Mouse (Mus musculus) heart, postnatal 0 days (tissue): ENCODE measurements around the gene Ralgps2. TPM values are rescaled to one million over a fixed set of nuclear protein-coding genes. Genes with fewer than 3 reads are reported as not detected.
A peak's percentile ranks its signal among the peaks of the same experiment; 100 is the strongest.

Experiments
- ATAC-seq: fragments of 200-750 bp; cut with Nextera tagmentation; 2 replicates; pipeline ENCODE4 v1.8.0; 2017; ENCODE audit warnings: low read depth, moderate number of reproducible peaks, moderate library complexity; ENCODE audit not compliant: insufficient read depth
- DNase-seq: peaks from one replicate; pipeline ENCODE4 v3.0.0-alpha.2; 2016; ENCODE audit warnings: low spot score
- H3K27ac ChIP-seq: fragments of 300-500 bp; sonication (generic); 2 replicates; pipeline ENCODE4 v1.5.1; 2014; ENCODE audit warnings: low read depth, mild to moderate bottlenecking
- H3K27me3 ChIP-seq: fragments of 300-500 bp; sonication (generic); 2 replicates; pipeline ENCODE4 v1.6.1; 2014; ENCODE audit warnings: low read length, mixed read lengths; ENCODE audit not compliant: control insufficient read depth, insufficient read depth
- H3K36me3 ChIP-seq: fragments of 300-500 bp; sonication (generic); replicated peaks from 2 replicates; pipeline ENCODE4 v1.6.1; 2014; ENCODE audit warnings: low read length, mixed read lengths; ENCODE audit not compliant: control insufficient read depth, insufficient read depth
- H3K4me1 ChIP-seq: fragments of 300-500 bp; sonication (generic); 2 replicates; pipeline ENCODE4 v1.6.1; 2014; ENCODE audit warnings: antibody characterized with exemption; ENCODE audit not compliant: control insufficient read depth, insufficient read depth
- H3K4me2 ChIP-seq: fragments of 300-500 bp; sonication (generic); 2 replicates; pipeline ENCODE4 v1.6.1; 2014; ENCODE audit warnings: low read depth, mild to moderate bottlenecking, low read length, moderate library complexity
- H3K4me3 ChIP-seq: fragments of 300-500 bp; sonication (generic); 2 replicates; pipeline ENCODE4 v1.5.1; 2014; ENCODE audit warnings: low read depth, low read length
- H3K9ac ChIP-seq: fragments of 300-500 bp; sonication (generic); replicated peaks from 2 replicates; pipeline ENCODE4 v1.6.1; 2014; ENCODE audit warnings: low read depth, low read length, mixed read lengths
- H3K9me3 ChIP-seq: fragments of 300-500 bp; sonication (generic); replicated peaks from 2 replicates; pipeline ENCODE4 v1.6.1; 2016; ENCODE audit warnings: low read length; ENCODE audit not compliant: control insufficient read depth
- CTCF ChIP-seq: IDR thresholded peaks from 2 replicates; pipeline ENCODE4 v1.5.1; 2016; ENCODE audit warnings: antibody characterized with exemption, control low read depth, low read depth
- EP300 ChIP-seq: IDR thresholded peaks from 2 replicates; pipeline ENCODE4 v1.6.1; 2016; ENCODE audit warnings: antibody characterized with exemption, low read depth
- WGBS: fragments of 180-500 bp; shearing (Covaris S2); extraction: QIAGEN DNeasy Blood & Tissue Kit; methylation state at CpG from one replicate; pipeline ENCODE4 v1.1.7; 2014; 5-methylcytosine and 5-hydroxymethylcytosine counted together
- polyA plus RNA-seq: library from polyadenylated mRNA; unstranded; fragments of >200 nt; fragmentation: Nextera tagmentation; extraction: Ambion mirVana; gene quantifications from 2 replicates; pipeline ENCODE4 v1.2.1, GENCODE M21; 2015
- total RNA-seq: library from RNA; depleted of rRNA; stranded (reverse); fragments of >200 nt; gene quantifications from 2 replicates; pipeline ENCODE4 v1.2.3, GENCODE M21; 2014; ENCODE audit warnings: low replicate concordance

Ralgps2 gene
- total and polyA plus RNA-seq, 2 experiments from 2014 or later = 24.5 to 34.3 TPM

- Histone ChIP-seq H3K36me3 (no peaks in the 10 kb centered on the region), H3K4me3 (no peak overlapping the region), H3K4me1 (peaks cover 6% of the 10 kb centered on the region; the same call in 1 of the 2 replicates), H3K27ac (no peak overlapping the region), H3K9me3 (peaks cover 12% of the 10 kb centered on the region), H3K27me3 (no peaks in the 10 kb centered on the region), H3K4me2 (no peak overlapping the region), H3K9ac (no peak overlapping the region)
- no peak for DNase-seq
- no peak for ATAC-seq
- TF ChIP-seq CTCF = no peak
- WGBS = 72% methylated on average over 6 of the region's 6 CpGs
Observed at GRCm38 (mm10) chr1:156764584-156764983, 174.8 kb downstream of the Ralgps2 start.

DNA sequence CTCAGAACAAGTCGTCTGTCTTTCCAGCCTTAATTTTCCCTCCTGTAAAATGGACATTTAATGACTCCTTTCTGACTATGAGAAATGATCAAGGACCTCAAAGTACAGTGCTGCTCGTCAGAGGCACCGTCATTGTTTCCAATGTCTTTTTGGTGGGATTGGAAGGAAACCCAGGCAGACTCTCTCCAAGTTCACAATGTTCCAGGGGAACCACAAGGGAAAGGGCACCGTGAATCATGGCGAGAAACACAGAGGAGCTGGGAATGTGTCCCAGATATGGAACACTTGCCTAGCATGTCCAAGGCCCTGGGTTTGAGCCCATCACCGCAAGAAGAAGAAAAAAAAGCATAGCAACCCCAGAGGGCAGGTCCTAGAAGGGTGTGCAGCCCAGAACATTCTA, 176.1 kb downstream of the Ralgps2 start:
- H3K27me3 ChIP-seq = no peaks in the 10 kb centered on the region
- peaks cover 12% of the 10 kb centered on the region for H3K9me3 ChIP-seq
- ATAC-seq (no peak), DNase-seq (no peak)
- no peak overlapping the region for H3K9ac ChIP-seq
- no peak for TF ChIP-seq EP300
- no peak for TF ChIP-seq CTCF
- WGBS = 90% methylated on average over 6 of the region's 6 CpGs
- no peak overlapping the region for H3K4me2 ChIP-seq
- H3K4me3 ChIP-seq = no peak overlapping the region
- no peaks in the 10 kb centered on the region for H3K36me3 ChIP-seq
- peaks cover 6% of the 10 kb centered on the region; the same call in 1 of the 2 replicates for H3K4me1 ChIP-seq
- no peak overlapping the region for H3K27ac ChIP-seq

- H3K4me2 ChIP-seq = peak overlapping the region; percentile 26
- ATAC-seq = peak; percentile 60
Observed at GRCm38 (mm10) chr1:156761430-156761801, 178.0 kb downstream of the Ralgps2 start.

GRCm38 (mm10) chr1:156760549-156761429, 178.6 kb downstream of the Ralgps2 start:
- 0 out of 2 replicates have a peak, but pooled peaks cover 3% of the 10 kb centered on the region for H3K9me3 ChIP-seq
- ATAC-seq (0 out of 2 replicates have a peak, but pooled peaks have one; percentile 9), DNase-seq (no peak)
- WGBS = 78% methylated on average over 13 of the region's 13 CpGs
- no peak overlapping the region for H3K4me3 ChIP-seq
- H3K9ac ChIP-seq = no peak overlapping the region
- peak overlapping the region; percentile 44 for H3K27ac ChIP-seq
- H3K4me1 ChIP-seq = peaks cover 6% of the 10 kb centered on the region; the same call in 1 of the 2 replicates
- no peaks in the 10 kb centered on the region for H3K36me3 ChIP-seq
- peak overlapping the region; percentile 26 for H3K4me2 ChIP-seq
- no peaks in the 10 kb centered on the region for H3K27me3 ChIP-seq
- TF ChIP-seq EP300 (no peak), CTCF (no peak)

More at GRCm38 (mm10) chr1:156761430-156761801, 178.0 kb downstream of the Ralgps2 start:
- no peaks in the 10 kb centered on the region for H3K36me3 ChIP-seq
- H3K4me1 ChIP-seq = peaks cover 6% of the 10 kb centered on the region; the same call in 1 of the 2 replicates
- WGBS = 40% methylated on average over 10 of the region's 10 CpGs
- no peak overlapping the region for H3K4me3 ChIP-seq
- 0 out of 2 replicates have a peak, but pooled peaks cover 1% of the 10 kb centered on the region for H3K9me3 ChIP-seq
- no peak overlapping the region for H3K9ac ChIP-seq
- peak; percentile 61 for DNase-seq
- no peaks in the 10 kb centered on the region for H3K27me3 ChIP-seq
- TF ChIP-seq EP300 (no peak), CTCF (no peak)
- peak overlapping the region; percentile 44 for H3K27ac ChIP-seq

- Histone ChIP-seq H3K36me3 (no peaks in the 10 kb centered on the region), H3K4me2 (no peak overlapping the region), H3K9ac (no peak overlapping the region), H3K4me3 (no peak overlapping the region), H3K9me3 (0 out of 2 replicates have a peak, but pooled peaks cover 3% of the 10 kb centered on the region), H3K27ac (no peak overlapping the region), H3K4me1 (peaks cover 13% of the 10 kb centered on the region; the same call in 1 of the 2 replicates), H3K27me3 (no peaks in the 10 kb centered on the region)
- TF ChIP-seq CTCF (no peak), EP300 (no peak)
- WGBS = 73% methylated on average over 4 of the region's 4 CpGs
- ATAC-seq = no peak
- no peak for DNase-seq
Observed at GRCm38 (mm10) chr1:156758326-156758725, 181.1 kb downstream of the Ralgps2 start.
